Mouse (Mus musculus): ENCODE measurements at regions not wholly inside any gene's neighbourhood (a gene's known extent, or its start where the extent isn't known, plus 50 kb on each side); places are given as distances from the start of the nearest gene placed in this dataset.

GRCm38 (mm10) chr5:46488140-46488942 is 630.9 kb upstream of the Lcorl start:
- no peaks in the 10 kb centered on the region for H3K4me1 ChIP-seq (ENCODE audit: control insufficient read depth, insufficient read depth, low read length)
- DNase-seq, result no peak
- H3K4me3 ChIP-seq (replicated peaks; ENCODE audit: extremely low read depth, low read depth, low read length), result no peak overlapping the region
- 26% methylated on average over 6 of the region's 6 CpGs for WGBS
- TF ChIP-seq POLR2A (IDR thresholded peaks at IDR 0.05; ENCODE audit: borderline replicate concordance, extremely low read depth, low read depth, low read length) (no peak), CTCF (IDR thresholded peaks at IDR 0.05; ENCODE audit: insufficient read depth, low read length) (no peak)

GRCm38 (mm10) chr5:46486740-46487326 is 629.4 kb upstream of the Lcorl start:
- no peak for DNase-seq
- TF ChIP-seq CTCF (IDR thresholded peaks at IDR 0.05; ENCODE audit: insufficient read depth, low read length) (no peak), POLR2A (IDR thresholded peaks at IDR 0.05; ENCODE audit: borderline replicate concordance, extremely low read depth, low read depth, low read length) (no peak)
- WGBS, result 89% methylated on average over 1 of the region's 1 CpGs

GRCm38 (mm10) chr5:46456356-46456755 is 598.9 kb upstream of the Lcorl start:
- H3K4me1 ChIP-seq (ENCODE audit: control insufficient read depth, insufficient read depth, low read length), result no peaks in the 10 kb centered on the region
- TF ChIP-seq CTCF (IDR thresholded peaks at IDR 0.05; ENCODE audit: insufficient read depth, low read length) (no peak), POLR2A (IDR thresholded peaks at IDR 0.05; ENCODE audit: borderline replicate concordance, extremely low read depth, low read depth, low read length) (no peak)
- WGBS, result 80% methylated on average over 3 of the region's 3 CpGs

More at GRCm38 (mm10) chr5:46486740-46487326, 629.4 kb upstream of the Lcorl start:
- Histone ChIP-seq H3K4me1 (ENCODE audit: control insufficient read depth, insufficient read depth, low read length) (no peaks in the 10 kb centered on the region), H3K4me3 (replicated peaks; ENCODE audit: extremely low read depth, low read depth, low read length) (no peak overlapping the region)

GRCm38 (mm10) chr5:46448274-46448673 is 590.9 kb upstream of the Lcorl start:
- TF ChIP-seq POLR2A (IDR thresholded peaks at IDR 0.05; ENCODE audit: borderline replicate concordance, extremely low read depth, low read depth, low read length) (no peak), CTCF (IDR thresholded peaks at IDR 0.05; ENCODE audit: insufficient read depth, low read length) (no peak)
- Histone ChIP-seq H3K4me1 (ENCODE audit: control insufficient read depth, insufficient read depth, low read length) (no peaks in the 10 kb centered on the region), H3K4me3 (replicated peaks; ENCODE audit: extremely low read depth, low read depth, low read length) (no peak overlapping the region)
- no peak for DNase-seq
- WGBS, result 62% methylated on average over 4 of the region's 4 CpGs

More at GRCm38 (mm10) chr5:46456356-46456755, 598.9 kb upstream of the Lcorl start:
- no peak for DNase-seq
- H3K4me3 ChIP-seq (replicated peaks; ENCODE audit: extremely low read depth, low read depth, low read length), result no peak overlapping the region

- WGBS, result 20% methylated on average over 3 of the region's 3 CpGs
- H3K4me3 ChIP-seq (replicated peaks; ENCODE audit: extremely low read depth, low read depth, low read length), result no peak overlapping the region
- H3K4me1 ChIP-seq (ENCODE audit: control insufficient read depth, insufficient read depth, low read length), result no peaks in the 10 kb centered on the region
- no peak for DNase-seq
- TF ChIP-seq CTCF (IDR thresholded peaks at IDR 0.05; ENCODE audit: insufficient read depth, low read length) (no peak), POLR2A (IDR thresholded peaks at IDR 0.05; ENCODE audit: borderline replicate concordance, extremely low read depth, low read depth, low read length) (no peak)
These were observed 588.4 kb upstream of the Lcorl start for GRCm38 (mm10) chr5:46445844-46446243.

- Histone ChIP-seq H3K4me3 (replicated peaks; ENCODE audit: extremely low read depth, low read depth, low read length) (no peak overlapping the region), H3K4me1 (ENCODE audit: control insufficient read depth, insufficient read depth, low read length) (no peaks in the 10 kb centered on the region)
- WGBS, result 36% methylated on average over 7 of the region's 7 CpGs
- no peak for DNase-seq
- TF ChIP-seq CTCF (IDR thresholded peaks at IDR 0.05; ENCODE audit: insufficient read depth, low read length) (no peak), POLR2A (IDR thresholded peaks at IDR 0.05; ENCODE audit: borderline replicate concordance, extremely low read depth, low read depth, low read length) (no peak)
These were observed 587.7 kb upstream of the Lcorl start for GRCm38 (mm10) chr5:46445122-46445521.

GRCm38 (mm10) chr5:46443805-46444340 is 586.5 kb upstream of the Lcorl start:
- 11% methylated on average over 12 of the region's 12 CpGs for WGBS
- Histone ChIP-seq H3K4me3 (replicated peaks; ENCODE audit: extremely low read depth, low read depth, low read length) (no peak overlapping the region), H3K4me1 (ENCODE audit: control insufficient read depth, insufficient read depth, low read length) (no peaks in the 10 kb centered on the region)
- DNase-seq, result no peak
- TF ChIP-seq POLR2A (IDR thresholded peaks at IDR 0.05; ENCODE audit: borderline replicate concordance, extremely low read depth, low read depth, low read length) (no peak), CTCF (IDR thresholded peaks at IDR 0.05; ENCODE audit: insufficient read depth, low read length) (no peak)

- no peak overlapping the region for H3K4me3 ChIP-seq (replicated peaks; ENCODE audit: extremely low read depth, low read depth, low read length)
- no peaks in the 10 kb centered on the region for H3K4me1 ChIP-seq (ENCODE audit: control insufficient read depth, insufficient read depth, low read length)
- TF ChIP-seq POLR2A (IDR thresholded peaks at IDR 0.05; ENCODE audit: borderline replicate concordance, extremely low read depth, low read depth, low read length), result no peak
- TF ChIP-seq CTCF (IDR thresholded peaks at IDR 0.05; ENCODE audit: insufficient read depth, low read length), result no peak
- 67% methylated on average over 6 of the region's 6 CpGs for WGBS
- no peak for DNase-seq
These were observed 585.3 kb upstream of the Lcorl start for GRCm38 (mm10) chr5:46442600-46443248.

- DNase-seq, result no peak
- Histone ChIP-seq H3K4me1 (ENCODE audit: control insufficient read depth, insufficient read depth, low read length) (no peaks in the 10 kb centered on the region), H3K4me3 (replicated peaks; ENCODE audit: extremely low read depth, low read depth, low read length) (no peak overlapping the region)
- TF ChIP-seq POLR2A (IDR thresholded peaks at IDR 0.05; ENCODE audit: borderline replicate concordance, extremely low read depth, low read depth, low read length) (no peak), CTCF (IDR thresholded peaks at IDR 0.05; ENCODE audit: insufficient read depth, low read length) (no peak)
These were observed 584.3 kb upstream of the Lcorl start for GRCm38 (mm10) chr5:46441716-46442115.
